Mouse (Mus musculus) cerebellum, postnatal 10 days (tissue): ENCODE measurements at regions not wholly inside any gene's neighbourhood (a gene's known extent, or its start where the extent isn't known, plus 50 kb on each side); places are given as distances from the start of the nearest gene placed in this dataset.
"Not testable (repeated sequence)": the region's sequence is repeated elsewhere in the genome, so short reads cannot be mapped to it uniquely, and the experiment has no call there.

Source experiments
- DNase-seq, 2 experiments: peaks; one replicate each; pipeline ENCODE4 v3.0.0; 2021; ENCODE audit warnings: mixed read lengths in 2 of 2

- no peak for DNase-seq
Observed at GRCm38 (mm10) chr3:21149618-21150017, 782.6 kb upstream of the Agtr1b start.

- no peak for DNase-seq
Observed at GRCm38 (mm10) chr3:21128821-21129504, 762.0 kb upstream of the Agtr1b start.

DNA sequence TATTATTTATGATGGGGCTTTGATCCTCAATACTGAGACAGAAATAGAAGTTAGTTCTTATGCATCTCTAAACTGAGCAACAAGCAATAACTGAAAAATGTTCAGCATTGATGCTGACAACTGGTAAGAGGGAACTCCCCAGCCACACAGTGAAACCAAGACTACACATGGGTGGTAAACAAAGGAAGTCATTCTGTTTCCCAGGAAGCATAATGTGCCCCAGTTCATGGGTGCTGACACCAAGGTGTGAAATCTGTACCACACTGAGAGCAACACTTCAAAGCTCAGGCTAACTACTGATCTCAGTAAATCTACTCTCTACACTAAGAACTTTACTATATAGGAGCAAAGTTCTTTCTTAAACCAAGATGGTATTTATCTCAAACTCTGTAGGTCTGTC, 759.2 kb upstream of the Agtr1b start:
- no peak for DNase-seq

- DNase-seq: no peak
Observed at GRCm38 (mm10) chr3:21118164-21118902, 751.4 kb upstream of the Agtr1b start.

DNA sequence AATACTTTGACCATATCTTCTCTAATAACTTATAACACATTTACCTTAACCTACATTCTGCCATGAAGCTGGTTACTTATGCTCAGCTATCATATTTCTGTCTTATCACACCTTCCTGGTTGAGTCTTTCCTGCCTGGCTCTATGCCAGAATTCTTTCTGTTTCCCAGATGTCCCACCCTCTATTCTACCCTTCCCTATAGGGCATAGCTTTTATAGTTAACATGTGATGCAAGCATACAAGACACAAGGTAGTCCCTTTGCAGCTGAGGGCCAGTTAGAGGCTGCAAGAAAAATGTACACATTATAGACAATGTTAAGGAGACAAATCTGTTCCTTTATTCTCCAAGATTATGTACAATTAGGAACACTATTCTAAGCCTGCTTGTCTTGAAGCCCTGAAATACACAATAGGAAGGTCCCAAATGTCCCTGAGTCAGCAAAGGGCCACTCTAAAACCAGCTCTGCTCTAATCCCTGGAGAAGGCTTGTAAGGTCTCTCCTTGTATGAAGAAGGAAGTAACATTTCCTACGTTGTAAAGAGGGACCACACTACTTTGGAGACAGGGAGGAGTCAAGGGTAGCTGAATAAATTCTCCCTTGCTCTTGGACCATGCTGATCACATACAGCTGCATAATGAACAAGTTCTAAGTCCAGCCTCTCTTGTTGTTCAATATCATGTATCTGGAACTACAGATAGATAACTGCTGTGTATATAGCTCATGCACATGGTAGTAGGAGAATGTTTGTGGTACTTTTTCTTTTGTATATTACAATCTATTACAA, 745.0 kb upstream of the Agtr1b start:
- DNase-seq: peak in 1 of 2 experiments; percentile 11

DNA sequence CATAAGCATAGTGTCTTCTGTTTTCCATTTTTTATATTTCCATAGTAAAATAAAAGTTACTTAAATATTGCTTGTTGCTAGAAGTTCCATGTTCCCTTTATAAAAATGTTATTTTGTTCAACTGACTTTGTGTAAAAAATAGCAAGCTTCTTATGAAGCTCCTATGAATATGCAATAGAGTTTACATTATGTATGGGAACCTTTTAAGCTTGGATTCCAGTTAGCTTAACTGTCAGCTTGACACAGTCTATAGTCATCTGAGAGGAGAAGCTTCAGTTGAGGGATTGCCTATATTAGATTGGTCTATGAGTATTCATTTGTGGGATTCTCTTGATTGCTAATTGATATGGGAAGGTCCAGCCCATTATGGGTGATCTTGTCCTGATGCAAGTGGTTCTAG, 723.2 kb upstream of the Agtr1b start:
- DNase-seq: no peak

GRCm38 (mm10) chr3:21086426-21086825, 719.4 kb upstream of the Agtr1b start:
- DNase-seq: no peak

DNA sequence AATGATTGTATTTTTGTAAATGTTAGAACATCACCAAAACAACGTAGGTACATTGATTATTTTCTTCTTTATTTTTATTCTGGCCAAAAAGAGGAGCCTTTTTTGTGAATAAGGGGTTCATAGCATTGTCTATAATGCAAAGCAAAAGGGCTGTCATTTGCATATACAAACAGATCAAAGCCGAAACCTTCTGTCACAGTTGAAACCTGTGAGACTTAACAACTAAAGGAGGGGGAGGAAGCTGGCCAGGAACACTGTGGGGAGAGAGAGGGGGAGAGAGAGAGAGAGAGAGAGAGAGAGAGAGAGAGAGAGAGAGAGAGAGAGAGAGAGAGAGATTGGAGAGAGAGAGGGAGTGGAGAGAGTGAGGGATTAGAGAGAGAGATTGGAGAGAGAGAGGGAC, 710.6 kb upstream of the Agtr1b start:
- DNase-seq: no peak

GRCm38 (mm10) chr3:21053337-21053736, 686.4 kb upstream of the Agtr1b start:
- DNase-seq: not testable (repeated sequence)

DNA sequence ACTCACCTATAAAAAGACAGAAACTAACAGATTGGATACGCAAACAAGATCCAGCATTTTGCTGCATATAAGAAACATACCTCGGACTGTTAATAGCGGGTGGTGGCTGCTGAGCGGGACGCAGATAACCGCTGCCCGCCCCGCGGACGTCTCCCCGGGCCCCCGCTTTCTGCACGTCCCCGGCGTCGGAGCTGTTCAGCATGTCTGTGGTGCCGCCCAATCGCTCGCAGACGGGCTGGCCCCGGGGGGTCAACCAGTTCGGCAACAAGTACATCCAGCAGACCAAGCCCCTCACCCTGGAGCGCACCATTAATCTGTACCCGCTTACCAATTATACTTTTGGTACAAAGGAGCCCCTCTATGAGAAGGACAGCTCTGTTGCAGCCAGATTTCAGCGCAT, 682.4 kb upstream of the Agtr1b start:
- DNase-seq: not testable (repeated sequence)

GRCm38 (mm10) chr3:21045981-21046380, 679.0 kb upstream of the Agtr1b start:
- DNase-seq: no peak

DNA sequence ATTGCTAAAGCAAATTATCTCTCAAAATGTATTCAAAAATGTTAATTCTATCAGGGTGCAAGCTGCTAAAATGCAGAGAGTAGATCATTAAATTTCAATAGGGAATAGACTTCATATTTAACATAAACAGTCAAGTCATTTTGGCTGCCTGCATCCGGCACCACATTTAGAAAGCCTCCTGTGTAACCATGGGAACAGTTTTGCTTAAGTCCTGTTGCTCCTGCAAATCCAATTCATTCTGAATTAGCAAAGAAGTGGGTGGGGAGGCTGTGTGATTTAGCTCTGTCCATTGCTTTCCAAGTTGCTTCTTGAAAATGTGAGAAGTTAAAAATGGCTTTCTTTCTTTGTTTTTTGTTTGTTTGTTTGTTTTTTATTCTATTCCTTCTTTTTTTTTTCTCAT, 658.9 kb upstream of the Agtr1b start:
- DNase-seq: no peak

DNA sequence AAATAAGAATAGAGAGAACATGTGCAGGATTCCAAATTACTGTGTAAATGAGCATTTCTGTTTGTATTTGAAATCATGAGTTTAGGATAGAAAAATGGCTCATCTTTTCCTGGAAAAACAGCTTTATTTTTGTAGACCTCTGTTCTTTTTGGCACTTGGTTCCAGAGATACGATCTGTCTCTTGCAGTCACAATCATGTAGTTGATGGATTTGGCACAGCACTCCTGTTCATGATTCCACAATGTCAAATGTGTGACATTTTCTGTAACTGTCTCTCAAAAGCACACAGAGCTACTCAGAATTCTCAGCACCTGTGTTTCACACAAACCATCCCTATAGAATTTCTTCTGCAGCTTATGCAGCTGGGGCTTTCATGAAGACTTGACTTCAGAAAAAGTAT, 654.0 kb upstream of the Agtr1b start:
- DNase-seq: peak; percentile 54 to 61

- DNase-seq: peak; percentile 16 to 24
Observed at GRCm38 (mm10) chr3:21020297-21020696, 653.3 kb upstream of the Agtr1b start.

DNA sequence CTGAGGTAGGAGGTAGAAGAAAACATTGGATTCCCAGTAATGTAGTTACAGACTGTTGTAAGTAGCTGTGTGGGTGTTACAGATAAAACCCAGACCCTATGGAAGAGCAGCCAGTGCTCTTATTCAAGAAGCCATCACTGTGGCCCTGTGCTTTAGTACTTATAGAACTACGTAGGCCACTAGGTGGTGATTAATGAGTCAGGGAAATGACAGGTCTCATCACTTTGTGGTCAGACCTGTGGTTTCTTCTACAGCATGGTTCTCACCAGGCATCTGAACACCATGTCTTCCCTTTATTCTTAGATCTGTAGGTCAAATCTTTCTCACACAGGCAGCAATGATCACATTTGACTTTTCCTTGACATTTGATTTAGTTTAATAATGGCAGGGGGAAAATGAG, 642.7 kb upstream of the Agtr1b start:
- no peak for DNase-seq

- DNase-seq: no peak
Observed at GRCm38 (mm10) chr3:20998295-20998694, 631.3 kb upstream of the Agtr1b start.

DNA sequence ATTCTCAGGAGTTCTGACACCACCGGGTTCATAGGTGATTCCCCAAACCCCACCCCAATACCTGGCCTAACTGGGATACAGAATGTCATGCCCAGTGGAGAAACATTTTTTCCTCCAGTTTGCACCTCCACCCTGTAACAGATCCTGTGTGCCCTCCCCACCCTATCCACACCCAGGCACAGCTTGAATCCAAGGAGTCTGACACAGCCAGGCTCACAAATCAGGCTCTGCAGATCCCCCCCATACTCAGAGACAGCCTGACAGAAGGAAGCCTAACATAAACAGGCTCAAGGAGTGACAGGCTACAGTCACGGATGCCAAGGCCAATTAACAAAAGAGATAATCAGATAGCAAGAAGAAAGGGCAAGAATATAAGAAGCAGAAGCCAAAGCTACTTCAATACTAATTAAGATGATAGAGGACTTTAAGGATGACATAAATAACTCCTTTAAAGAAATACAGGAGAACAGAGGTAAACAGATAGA, 622.6 kb upstream of the Agtr1b start:
- DNase-seq: peak; percentile 16 to 20

GRCm38 (mm10) chr3:20986942-20987341, 620.0 kb upstream of the Agtr1b start:
- DNase-seq: peak; percentile 66 to 70

- peak; percentile 89 to 92 for DNase-seq
Observed at GRCm38 (mm10) chr3:20986377-20986727, 619.4 kb upstream of the Agtr1b start.

DNA sequence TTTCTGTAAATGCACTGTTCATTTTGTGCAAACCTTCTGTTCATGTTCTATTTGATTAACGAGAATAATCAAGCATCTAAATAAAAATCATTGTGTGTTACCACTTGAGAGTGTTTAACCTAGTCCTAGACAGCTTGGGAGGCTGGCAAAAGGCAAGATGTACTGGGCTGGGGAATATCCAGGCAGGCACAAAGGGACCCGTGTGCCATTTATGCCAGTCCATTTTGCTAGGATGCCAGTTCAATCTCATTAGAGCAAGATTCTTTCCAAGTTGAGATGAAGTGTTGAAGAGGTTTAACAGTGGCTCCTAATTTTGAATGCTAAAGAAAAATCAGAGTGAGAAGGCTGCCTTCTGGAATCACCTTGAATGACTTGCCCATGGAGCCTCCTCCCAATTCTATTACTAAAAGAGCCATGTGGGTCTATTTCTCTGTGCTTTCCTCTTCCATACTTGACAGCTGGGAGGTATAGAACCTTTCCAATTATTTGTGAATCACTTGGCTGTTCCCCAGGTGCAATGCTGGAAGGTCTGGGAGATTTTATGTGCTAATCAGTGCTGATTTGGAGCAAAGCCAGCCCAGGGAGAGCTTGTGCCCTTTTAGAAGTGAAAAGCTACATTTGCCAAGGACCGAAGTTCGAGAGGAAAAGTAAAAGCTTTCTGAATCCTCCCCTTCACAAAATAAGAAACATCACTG, 618.9 kb upstream of the Agtr1b start:
- peak; percentile 97 for DNase-seq

GRCm38 (mm10) chr3:20984146-20984545, 617.2 kb upstream of the Agtr1b start:
- peak; percentile 16 to 21 for DNase-seq

DNA sequence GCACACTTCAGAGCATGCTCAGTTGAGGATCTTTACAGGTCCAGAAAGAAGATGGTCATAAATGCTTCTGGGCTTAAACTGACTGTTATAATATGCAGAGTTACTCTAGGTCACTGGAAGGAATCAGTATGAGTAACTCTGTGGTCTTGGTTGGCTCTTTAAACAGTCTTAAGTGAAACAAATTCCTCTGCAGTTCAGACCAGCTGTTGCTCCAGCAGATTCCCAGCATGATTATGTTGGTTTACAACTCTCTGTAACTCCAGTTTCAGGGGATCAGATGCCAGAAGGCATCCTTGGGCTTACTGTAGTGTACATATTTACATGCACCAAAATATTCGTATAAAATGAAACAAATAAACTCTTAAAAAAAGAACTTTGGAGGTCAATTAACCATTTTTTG, 606.1 kb upstream of the Agtr1b start:
- no peak for DNase-seq
